Mouse (Mus musculus) megakaryocyte, adult 5-6 weeks (primary cell): ENCODE data around the gene Cidec. TPM values are rescaled to one million over a fixed set of nuclear protein-coding genes. Genes with fewer than 3 reads are reported as not detected.

ENCODE experiments used
- ATAC-seq: 2 replicates; pipeline ENCODE4 v1.8.0; 2016; ENCODE audit warnings: mild to moderate bottlenecking, inconsistent platforms; ENCODE audit not compliant: poor library complexity, severe bottlenecking
- total RNA-seq, 2 experiments: library from RNA; stranded (forward) in 1 of 2; stranded (reverse) in 1 of 2; fragments of 153-499, 151-499 nt in 1 of 2; fragments of 221-1000, 200-1000 nt in 1 of 2; gene quantifications; 2 replicates each; pipeline versions ENCODE4 v1.2.3 to v1.2.4; 2015 to 2017

The Cidec gene
- total RNA-seq, 2 experiments from 2014 or later: not detected

- ATAC-seq: no peak
Observed at GRCm38 (mm10) chr6:113416416-113416815, 19.1 kb downstream of the Cidec start.

GRCm38 (mm10) chr6:113410001-113410400 is 25.6 kb downstream of the Cidec start:
- no peak for ATAC-seq

DNA sequence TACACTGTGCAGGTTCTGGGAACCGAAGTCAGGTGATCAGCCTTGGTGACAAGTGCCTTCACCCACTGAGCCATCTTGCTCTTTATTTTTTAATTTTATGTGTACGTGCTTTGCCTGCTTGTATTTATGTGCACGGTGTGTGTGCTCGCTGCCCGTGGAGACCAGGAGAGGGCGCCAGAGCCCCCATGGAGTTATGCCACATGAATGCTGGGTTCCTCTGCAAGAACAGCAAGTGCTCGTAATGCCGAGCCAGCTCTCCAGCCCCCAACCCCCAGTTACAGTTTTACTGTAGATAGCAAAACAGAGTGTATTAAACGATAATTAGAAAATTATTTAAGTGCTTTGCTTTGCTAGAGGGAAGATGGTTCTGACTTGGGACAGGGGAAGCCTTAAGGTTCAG is 28.9 kb downstream of the Cidec start:
- no peak for ATAC-seq

GRCm38 (mm10) chr6:113405483-113405882 is 30.1 kb downstream of the Cidec start:
- no peak for ATAC-seq

- ATAC-seq: no peak
Observed at GRCm38 (mm10) chr6:113404649-113405448, 30.7 kb downstream of the Cidec start.

GRCm38 (mm10) chr6:113402094-113402493 is 33.5 kb downstream of the Cidec start:
- ATAC-seq: no peak

- no peak for ATAC-seq
Observed at GRCm38 (mm10) chr6:113396270-113397030, 39.1 kb downstream of the Cidec start.

GRCm38 (mm10) chr6:113395501-113395900 is 40.1 kb downstream of the Cidec start:
- no peak for ATAC-seq

DNA sequence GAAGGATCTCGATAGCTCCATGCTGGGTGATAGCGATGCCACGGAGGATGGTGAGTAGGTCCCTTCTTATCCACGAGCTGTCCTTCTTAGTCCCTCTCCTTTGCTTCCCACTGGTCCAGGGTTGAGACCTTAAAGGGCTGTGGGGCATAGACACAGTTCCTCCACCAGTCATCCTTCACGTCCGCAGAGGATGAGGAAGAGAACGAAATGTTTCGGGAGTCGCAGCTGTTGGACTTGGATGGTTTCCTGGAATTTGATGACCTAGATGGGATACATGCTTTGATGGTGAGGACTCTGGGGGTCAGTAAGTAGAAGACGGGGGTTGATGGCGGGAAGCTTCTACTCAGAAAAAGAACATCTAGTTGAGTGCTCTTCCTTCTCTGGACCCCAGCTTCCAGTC is 40.7 kb downstream of the Cidec start:
- ATAC-seq: no peak

DNA sequence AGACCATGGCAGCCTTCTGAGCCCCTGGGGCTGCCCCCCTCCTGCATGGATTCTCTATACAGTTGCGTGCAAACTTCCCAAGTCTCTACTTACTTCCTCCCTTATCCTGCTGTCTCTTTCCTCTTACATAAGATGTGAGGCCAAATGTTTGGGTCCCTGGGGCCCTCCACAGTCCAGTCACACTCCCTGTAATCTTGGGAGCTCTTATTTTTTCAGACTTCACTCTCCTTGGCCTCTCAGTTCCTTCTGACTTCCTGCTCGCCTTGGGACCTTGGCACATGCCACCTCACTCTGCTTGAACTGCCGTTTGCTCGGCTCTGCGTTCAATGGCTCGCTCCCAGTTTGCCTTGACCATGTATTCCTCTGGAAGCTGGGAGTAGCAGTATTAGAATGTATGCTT is 41.6 kb downstream of the Cidec start:
- ATAC-seq: no peak

DNA sequence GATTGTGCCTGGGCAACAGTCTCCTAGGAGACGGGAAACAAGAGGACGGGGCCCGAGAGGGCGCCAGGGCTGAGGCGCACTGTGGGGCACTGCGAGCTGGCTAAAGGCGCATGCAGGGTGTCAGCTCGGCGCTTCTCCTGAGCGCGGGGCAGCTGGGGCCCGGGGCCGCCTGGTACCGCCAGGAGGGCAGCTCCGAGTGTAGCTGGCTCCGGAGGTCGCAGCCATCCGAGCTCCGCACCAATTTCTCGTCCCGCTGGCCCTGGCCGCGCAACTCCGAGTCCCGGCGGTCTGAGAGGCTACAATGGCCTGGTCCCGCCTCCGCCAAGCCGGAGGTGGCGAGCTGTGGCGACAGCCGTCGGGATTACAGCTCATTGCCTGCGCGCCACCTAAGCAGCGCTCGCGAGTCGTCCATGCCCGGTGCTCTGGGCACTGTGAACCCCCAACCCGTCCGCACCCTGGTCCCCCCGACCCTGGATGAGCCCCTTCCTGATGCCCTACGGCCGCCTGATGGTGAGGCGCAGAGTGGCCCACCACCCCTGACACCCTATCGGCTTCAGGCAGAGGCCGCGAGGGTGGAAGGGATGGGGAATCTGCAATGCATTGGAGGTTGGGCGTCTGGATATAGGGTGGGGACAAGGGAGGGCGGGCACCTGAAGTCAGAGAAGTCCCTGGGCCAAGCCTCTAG is 43.0 kb downstream of the Cidec start:
- ATAC-seq: peak; percentile 41

- 0 out of 2 replicates have a peak, but pooled peaks have one; percentile 1 for ATAC-seq
Observed at GRCm38 (mm10) chr6:113392015-113392386, 43.6 kb downstream of the Cidec start.

GRCm38 (mm10) chr6:113390715-113391114 is 44.8 kb downstream of the Cidec start:
- ATAC-seq: no peak

DNA sequence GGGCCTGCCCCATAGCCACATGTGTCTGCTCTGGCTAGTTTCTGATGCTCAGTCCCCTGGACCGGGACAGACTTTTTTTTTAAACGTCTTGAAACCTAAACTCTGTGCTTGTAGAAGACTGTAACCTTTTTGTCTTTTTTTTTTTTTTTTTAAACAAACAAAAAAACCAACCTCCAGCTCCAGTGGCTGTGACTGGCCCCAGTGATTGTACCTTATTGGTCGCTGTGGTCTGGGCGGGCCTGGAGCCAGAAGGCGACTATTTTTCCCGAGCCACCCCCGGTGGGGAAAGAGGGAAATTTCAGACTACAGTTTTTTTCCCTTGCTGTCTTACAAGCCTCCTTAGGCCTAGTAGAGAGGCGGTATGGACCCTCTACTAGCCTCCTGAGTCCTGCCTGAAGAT is 46.6 kb downstream of the Cidec start, which contains the start of gene Ttll3:
TSS of gene Ttll3 (plus strand) at position 301 of the 400 bp plus-strand sequence.
- no peak for ATAC-seq

- no peak for ATAC-seq
Observed at GRCm38 (mm10) chr6:113386025-113386424, 49.5 kb downstream of the Cidec start.

DNA sequence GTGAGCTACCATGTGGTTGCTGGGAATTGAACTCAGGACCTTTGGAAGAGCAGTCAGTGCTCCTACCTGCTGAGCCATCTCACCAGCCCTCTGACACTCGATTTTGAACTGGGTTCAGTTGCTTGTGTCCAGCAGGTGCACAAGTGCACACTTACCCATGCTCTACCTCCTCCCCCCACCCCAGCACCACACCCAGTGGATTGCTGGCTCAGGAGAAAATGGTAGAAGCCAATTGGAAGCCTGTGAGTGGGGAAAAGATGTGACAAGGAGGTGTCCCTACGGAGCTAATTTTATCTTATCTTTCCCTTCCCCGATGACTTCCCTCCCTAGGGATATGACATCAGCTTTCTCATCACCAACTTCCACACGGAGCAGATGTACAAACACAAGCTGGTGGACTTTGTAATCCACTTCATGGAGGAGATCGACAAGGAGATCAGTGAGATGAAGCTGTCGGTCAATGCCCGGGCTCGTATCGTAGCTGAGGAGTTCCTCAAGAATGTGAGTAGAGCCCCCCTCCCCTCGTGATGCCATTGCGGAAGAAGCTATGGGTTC is 50.3 kb downstream of the Cidec start:
- no peak for ATAC-seq

GRCm38 (mm10) chr6:113384351-113384927 is 51.1 kb downstream of the Cidec start:
- ATAC-seq: no peak

GRCm38 (mm10) chr6:113380480-113380879 is 55.1 kb downstream of the Cidec start:
- ATAC-seq: no peak

GRCm38 (mm10) chr6:113379246-113379645 is 56.3 kb downstream of the Cidec start:
- ATAC-seq: peak; percentile 32

DNA sequence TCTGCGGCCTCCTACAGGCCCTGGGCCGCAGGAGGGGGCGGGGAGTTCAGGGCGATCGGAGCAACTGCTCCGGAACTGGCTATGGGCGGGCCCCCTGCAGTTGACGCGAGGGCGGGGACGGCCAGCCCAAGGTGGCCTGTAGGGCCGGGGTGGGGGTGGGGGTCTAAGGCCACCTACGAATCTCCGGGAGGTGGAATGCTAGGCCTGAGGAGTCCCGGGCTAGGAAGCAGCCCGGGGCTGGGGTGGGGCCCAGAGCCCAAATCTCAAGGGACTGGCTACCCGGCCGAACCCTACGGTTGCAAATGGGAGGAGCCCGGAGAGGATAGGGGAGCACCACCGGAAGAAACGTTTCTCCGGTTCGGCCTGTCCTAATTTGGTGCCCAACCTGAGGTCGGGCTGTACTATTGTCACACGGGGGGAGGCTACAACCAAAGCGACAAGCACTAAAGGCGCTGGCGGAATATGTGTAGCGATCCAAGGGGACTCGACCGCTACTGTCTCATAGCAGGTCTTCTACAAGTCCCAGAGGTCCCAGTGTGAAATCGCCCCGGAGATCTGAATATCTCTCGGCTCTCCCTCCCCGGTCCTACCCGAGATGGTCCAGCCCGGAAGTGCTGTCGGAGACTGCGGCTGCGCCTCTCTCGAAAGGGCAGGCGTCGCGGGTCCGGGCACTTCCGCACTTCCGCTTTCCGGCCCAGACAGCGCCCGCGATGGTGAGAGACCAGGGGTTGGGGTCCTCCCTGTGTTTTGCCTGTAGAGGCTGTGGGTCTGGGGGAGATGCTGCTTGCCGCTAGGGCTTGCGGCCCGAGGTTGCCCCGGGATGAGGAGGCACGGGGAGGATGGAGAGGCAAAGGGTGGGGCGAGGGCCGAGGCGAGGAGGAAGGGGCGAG is 57.8 kb downstream of the Cidec start, which contains the start of the genes Tada3 and Arpc4:
TSS of gene Tada3 (minus strand) at position 388 of the 890 bp plus-strand sequence.
TSS of gene Arpc4 (plus strand) at position 620 of the 890 bp plus-strand sequence.
- ATAC-seq: peak; percentile 77
